Mouse (Mus musculus): ENCODE data around the gene Luzp2. TPM values are rescaled to one million over a fixed set of nuclear protein-coding genes. Genes with fewer than 3 reads are reported as not detected.

The Luzp2 gene
- total and polyA plus RNA-seq, 2 experiments from 2014 or later = 48.9 to 69.2 TPM

DNA sequence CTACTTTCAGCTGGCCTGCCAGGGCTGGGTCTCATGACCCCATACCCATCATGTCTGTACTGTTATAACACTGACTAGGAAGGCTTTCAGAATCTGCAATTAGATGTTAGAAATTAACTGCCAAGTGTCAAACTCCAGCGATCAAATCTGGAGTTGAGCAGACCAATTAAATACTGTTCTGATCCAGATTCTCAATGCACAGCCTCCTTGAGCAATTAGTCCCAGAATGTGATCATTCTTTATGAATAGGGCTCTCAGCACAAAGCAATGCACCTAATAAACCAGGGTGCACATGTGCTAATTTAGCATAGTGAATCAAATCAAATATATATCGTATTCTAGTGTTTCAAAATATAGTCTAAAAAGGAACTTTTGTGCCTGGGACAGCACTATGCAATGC is 387.7 kb downstream of the Luzp2 start:
- H3K4me2 ChIP-seq (ENCODE audit: low read depth) = no peak overlapping the region
- no peak overlapping the region for H3K4me3 ChIP-seq (ENCODE audit: low read depth, low read length)
- ATAC-seq (no peak), DNase-seq (no peak)
- no peaks in the 10 kb centered on the region for H3K4me1 ChIP-seq (ENCODE audit: insufficient read depth)
- no peak for TF ChIP-seq CTCF (IDR thresholded peaks at IDR 0.05; ENCODE audit: low read depth)
- no peaks in the 10 kb centered on the region for H3K9me3 ChIP-seq (ENCODE audit: low read length)
- H3K36me3 ChIP-seq (ENCODE audit: insufficient read depth) = no peaks in the 10 kb centered on the region
- 25% methylated on average over 2 of the region's 2 CpGs for WGBS
- H3K27ac ChIP-seq (ENCODE audit: low read depth, low read length) = no peak overlapping the region
- no peaks in the 10 kb centered on the region for H3K27me3 ChIP-seq (ENCODE audit: insufficient read depth, low read length)
- H3K9ac ChIP-seq = no peak overlapping the region

- no peak for TF ChIP-seq CTCF (IDR thresholded peaks at IDR 0.05; ENCODE audit: low read depth)
- no peaks in the 10 kb centered on the region for H3K9me3 ChIP-seq (ENCODE audit: low read length)
- H3K4me3 ChIP-seq (ENCODE audit: low read depth, low read length) = no peak overlapping the region
- no peak overlapping the region for H3K9ac ChIP-seq
- H3K4me2 ChIP-seq (ENCODE audit: low read depth) = no peak overlapping the region
- no peaks in the 10 kb centered on the region for H3K36me3 ChIP-seq (ENCODE audit: insufficient read depth)
- H3K4me1 ChIP-seq (ENCODE audit: insufficient read depth) = no peaks in the 10 kb centered on the region
- H3K27me3 ChIP-seq (ENCODE audit: insufficient read depth, low read length) = no peaks in the 10 kb centered on the region
- no peak overlapping the region for H3K27ac ChIP-seq (ENCODE audit: low read depth, low read length)
- ATAC-seq (no peak), DNase-seq (no peak)
These were observed 394.1 kb downstream of the Luzp2 start for GRCm38 (mm10) chr7:55229407-55229806.
